Mouse (Mus musculus) cerebellum, adult 11 months (tissue): Measurements from ENCODE around the gene Olfr394.
"Not testable (repeated sequence)": the region's sequence is repeated elsewhere in the genome, so short reads cannot be mapped to it uniquely, and the experiment has no call there.

Experiments
- DNase-seq: peaks from one replicate; pipeline ENCODE4 v3.0.0; 2022

Olfr394 gene

DNA sequence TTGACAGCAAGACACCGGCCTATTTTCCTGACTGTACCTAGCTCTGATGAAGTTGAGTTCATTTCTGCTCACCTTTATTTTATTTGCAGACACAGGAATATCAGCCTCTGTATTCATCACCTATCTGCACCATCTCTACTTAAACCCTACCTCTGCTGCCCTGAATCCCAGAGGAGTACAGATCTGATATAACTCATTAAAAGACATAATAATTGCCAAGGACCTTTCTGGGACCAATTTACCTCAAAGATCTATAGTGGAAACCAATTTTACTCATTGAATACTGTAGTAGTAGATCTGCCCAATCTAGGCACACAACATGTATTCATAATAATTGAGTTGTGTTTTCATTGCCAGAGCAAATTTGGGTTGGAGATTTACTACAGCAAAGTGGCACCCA, at the start of gene Olfr394:
TSS of gene Olfr394 (minus strand) at position 101 of the 400 bp plus-strand sequence.
- DNase-seq = no peak

DNA sequence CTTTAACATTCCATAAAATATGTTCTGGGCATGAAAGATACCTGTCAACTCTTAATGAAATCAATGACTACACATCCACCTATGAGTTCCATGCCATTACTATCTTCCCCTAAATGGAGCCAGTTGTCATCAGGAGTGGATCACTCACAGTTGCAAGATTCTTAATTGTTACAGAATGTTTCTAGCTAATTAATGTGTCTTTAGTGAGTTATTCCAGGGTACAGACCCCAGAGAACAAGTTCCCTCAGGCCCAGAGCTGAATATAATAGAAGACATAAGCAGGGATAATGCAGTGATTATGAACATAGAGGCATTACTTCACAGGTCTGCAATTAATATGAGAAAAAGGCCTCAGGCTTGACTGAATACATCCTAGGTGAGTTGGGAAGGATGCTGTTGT, 45.8 kb upstream of the Olfr394 start, which contains the start of gene Olfr23:
TSS of gene Olfr23 (plus strand) at position 301 of the 400 bp plus-strand sequence.
- DNase-seq = no peak

DNA sequence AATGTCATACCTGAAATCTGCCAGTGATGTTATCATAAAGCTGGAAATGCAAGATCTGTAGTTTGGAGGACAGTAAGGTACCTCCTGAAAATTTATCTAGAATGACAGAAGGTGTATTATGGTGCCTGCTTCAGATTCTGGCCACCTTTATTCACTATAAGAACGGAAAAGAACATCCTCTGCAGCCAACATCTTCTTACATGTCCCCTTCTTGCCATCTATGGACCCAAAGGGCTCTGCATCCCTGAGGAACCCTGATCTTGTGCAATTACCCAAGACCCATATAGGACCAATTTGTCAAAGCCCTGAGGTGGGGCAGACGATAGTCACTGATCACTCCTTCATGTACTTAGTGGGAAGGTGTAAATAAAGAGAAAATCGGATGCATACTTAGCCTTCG, 18.6 kb upstream of the Olfr394 start, which contains the start of gene Olfr395:
TSS of gene Olfr395 (minus strand) at position 101 of the 400 bp plus-strand sequence.
- not testable (repeated sequence) for DNase-seq

GRCm38 (mm10) chr11:73851354-73851753, 39.2 kb downstream of the Olfr394 start, which contains the start of gene Olfr393:
Olfr393 (minus strand) TSS chr11:73851454.
- DNase-seq = no peak
